Mouse (Mus musculus) spleen, postnatal 14 days (tissue): ENCODE data around the gene St6galnac3.
"Not testable (repeated sequence)": the region's sequence is repeated elsewhere in the genome, so short reads cannot be mapped to it uniquely, and the experiment has no call there.

ENCODE experiments used
- DNase-seq, 2 experiments: peaks; one replicate each; pipeline ENCODE4 v3.0.0; 2021 to 2022; ENCODE audit warnings: low spot score in 2 of 2

Gene St6galnac3

DNA sequence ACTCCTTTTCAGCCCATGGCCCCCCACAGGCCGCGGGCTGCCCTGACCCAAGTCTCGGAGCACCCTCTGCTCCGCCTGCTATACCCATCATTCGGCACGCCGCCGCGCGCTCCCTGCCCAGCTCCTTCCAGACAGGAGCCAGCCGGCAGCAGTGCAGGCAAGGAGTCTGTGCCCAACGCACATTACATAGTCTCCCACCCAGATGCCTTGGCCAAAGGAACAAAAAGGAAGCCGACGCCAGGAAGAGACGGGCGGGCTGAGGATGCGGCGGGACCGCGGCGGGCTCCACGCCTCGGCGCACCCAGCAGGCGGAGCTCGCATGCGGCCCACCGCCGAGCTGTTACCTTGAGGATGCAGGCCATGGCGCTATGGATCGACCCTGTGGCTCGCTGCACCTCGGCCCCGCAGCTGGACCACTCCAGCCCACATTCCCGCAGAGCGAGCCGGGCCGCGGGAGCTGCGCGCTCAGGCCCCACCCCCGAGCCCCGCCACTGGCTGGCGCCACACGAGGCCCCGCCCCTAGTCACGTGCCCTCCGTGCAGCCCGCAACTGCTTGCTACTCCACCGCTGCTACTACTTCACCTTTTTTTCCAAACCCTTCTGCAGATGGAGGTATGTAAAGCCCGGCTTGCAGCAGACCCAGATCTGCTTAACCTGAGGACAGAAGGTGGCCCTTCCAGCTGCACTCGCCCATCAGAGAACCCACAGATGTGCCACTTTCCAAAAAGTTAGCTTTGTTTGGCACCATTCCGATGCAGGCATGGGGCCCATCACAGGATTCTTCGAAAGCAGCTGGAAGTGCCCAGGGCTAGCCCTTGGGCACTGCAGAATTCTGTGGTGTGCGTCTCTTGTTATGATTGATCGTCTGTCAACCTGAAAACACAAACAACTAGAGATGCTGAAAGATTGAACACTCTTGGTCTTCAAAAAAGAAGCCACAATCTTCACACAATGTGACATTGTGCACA is at the start of gene St6galnac3:
St6galnac3 (minus strand) TSS at position 474 of the 968 bp plus-strand sequence.
- peak; percentile 69 to 76 for DNase-seq

DNA sequence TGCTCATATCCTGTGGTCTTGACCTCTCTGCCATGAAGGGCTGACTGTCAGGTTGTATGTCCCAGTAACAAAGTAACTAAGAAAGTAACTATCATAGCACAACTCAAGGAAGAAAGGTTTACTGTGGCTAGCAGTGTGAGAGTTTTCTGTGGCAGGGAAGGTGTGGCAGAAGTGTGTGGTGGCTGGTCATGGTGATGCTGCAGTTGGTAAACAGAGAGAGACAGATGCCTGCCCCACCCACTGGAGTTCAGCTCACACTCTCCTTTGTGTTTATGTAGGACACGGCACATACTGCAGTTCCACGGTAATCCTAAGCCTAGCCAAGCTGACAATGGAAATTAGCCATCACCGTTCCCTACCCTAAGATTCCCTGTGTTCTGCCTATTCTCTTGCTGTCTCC is 49.6 kb upstream of the St6galnac3 start:
- DNase-seq, result no peak

DNA sequence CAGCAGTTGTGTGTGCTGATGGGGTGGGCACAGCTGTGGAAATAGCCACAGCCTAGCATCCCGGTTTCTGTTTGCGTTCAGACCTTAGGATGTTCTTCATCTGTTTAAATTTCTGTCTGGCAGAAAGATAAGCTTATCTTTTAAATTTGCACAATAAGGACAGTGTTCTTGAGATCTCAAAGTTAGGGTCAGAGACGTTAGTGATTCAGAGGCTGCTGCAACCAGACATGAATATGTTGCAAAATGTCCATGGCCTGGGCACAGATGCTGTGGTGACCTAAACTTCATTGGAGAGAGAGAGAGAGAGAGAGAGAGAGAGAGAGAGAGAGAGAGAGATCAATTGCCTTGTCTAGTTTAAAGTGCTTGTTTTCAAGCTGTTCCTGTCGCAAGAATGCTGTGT is 46.5 kb upstream of the St6galnac3 start:
- no peak for DNase-seq

DNA sequence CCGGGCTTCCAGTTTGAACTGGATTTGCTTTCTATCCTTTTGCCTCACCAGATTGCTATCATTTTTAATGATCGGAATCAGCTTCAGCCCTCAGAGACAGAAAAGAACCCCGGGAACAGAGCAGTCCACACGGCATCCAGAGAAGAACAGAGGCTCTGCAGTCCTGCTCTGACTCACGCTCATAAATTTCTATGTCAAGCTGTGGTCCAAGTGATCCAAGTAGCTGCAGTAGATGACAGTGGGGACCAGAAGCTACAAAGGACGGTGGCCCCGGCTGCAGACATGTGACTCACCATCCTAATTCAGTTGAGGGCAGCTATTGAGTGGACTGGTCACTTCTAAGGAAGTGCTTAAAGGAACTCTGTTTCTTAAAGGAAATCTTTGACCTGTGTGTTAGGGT is 45.6 kb upstream of the St6galnac3 start:
- DNase-seq, result no peak

DNA sequence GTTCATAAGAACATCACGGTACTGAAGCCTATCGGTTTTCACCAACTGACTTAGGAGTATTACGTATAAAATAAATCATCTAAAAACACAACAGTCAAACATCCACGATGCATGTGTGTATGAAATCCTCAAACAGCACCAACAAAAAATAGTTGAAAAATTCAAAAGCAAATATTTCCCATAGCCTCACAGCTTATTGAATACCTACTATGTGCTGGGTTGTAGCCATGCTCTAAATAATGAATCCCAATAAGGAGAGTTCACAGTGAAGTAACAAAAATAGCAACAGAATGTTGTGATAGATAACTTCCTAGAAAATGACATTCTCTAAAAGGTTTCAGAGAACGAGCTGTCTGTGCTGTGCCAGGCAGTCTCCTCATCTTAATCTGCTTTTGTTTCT is 44.2 kb upstream of the St6galnac3 start:
- DNase-seq, result no peak

DNA sequence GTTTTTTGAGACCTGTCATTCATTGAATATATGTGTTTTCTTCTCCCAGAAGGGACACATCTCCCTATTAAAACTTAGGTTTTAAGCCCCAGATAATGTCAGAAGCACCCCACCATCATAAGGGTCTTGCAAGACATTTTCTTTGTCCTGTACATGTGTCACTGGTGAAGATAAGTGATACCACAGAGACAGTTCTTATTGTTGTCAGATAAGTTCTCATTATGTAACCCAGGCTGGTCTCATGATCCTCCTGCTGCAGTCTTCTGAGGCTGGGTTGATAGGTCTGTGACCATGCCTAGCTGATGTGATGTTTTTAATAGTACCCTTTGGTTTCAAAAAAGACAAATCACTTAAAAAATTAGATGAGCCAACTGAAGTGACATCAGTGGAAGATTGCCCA is 40.2 kb upstream of the St6galnac3 start:
- DNase-seq, result no peak

DNA sequence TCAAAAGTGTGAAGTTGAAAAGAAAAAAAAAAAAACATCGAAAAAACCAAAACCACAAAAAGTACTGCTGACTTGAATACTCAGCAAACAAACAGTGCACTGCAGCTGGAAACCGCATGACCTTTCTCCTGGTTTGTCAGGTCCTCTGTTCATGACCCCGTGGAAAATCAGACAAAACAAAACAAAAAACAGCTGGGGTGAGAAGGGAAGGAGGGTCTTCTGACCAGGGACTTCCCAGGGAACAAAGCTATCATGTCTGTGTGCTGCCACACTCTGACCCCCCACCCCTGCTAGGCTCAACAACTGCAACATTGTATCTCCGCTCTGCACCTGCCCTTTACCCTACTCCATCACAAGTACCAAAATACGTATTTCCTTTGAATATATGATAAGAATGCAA is 39.8 kb upstream of the St6galnac3 start:
- DNase-seq, result no peak

DNA sequence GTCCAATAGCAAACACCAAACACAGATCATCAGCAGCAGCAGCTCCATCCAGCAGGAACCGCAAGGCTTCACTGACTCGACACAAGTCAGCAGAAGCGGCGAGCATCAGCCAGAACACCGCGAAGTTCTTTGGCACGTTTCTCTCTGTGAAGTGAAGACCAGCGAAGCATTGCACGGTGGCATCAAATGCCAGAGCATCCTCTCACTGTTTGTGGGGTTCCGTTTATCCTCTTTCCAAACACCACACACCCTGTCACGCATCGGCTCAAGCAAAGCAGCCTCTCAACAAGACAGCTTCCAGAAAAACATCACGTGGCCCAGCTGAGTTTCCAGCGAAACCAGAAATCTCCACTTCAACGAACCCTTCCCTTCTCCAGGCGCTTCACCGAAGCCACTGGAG is 36.2 kb upstream of the St6galnac3 start:
- DNase-seq, result no peak

DNA sequence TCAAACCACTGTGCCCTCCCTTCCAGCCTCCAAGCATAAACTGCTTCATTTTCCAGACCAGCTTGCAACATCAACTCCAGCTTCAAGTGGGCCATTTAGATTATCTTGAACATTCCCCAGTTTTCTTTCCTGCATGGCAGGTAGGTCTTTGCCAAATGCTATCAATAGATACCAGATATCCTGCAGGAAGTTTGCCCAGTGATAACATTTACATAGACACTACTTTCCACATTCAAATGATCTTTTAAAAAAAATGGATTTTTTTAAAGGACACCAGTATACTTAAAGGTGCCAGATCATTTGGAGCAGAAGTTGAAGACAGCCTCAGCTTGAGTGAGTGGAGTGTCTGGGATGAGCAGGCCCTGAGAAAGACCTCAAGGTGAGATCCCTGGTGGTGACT is 34.3 kb upstream of the St6galnac3 start:
- no peak for DNase-seq

DNA sequence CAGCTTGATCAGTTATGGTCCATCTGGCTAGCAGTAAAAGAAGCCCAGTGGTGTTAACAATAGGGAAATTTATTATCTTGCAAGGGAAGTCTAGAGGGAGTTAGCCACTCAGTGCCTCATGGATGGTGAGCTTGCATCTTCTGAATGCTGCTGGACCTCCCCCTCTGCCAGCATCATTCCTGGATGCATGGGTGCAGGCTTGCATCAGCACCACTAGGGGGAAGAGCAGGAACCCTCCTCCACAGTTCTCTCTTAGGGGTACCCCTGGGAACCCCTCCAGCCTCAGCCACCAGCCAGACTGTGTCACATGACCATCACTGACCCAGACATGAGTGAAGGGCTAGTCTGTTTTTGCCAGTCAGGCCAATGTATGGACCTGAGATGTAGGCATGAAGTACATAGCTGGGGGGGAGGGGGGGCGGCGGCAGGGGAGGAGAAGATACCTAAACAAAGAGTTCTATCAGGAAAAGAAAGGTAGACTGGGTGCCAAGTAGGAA is 31.6 kb upstream of the St6galnac3 start:
- no peak for DNase-seq

DNA sequence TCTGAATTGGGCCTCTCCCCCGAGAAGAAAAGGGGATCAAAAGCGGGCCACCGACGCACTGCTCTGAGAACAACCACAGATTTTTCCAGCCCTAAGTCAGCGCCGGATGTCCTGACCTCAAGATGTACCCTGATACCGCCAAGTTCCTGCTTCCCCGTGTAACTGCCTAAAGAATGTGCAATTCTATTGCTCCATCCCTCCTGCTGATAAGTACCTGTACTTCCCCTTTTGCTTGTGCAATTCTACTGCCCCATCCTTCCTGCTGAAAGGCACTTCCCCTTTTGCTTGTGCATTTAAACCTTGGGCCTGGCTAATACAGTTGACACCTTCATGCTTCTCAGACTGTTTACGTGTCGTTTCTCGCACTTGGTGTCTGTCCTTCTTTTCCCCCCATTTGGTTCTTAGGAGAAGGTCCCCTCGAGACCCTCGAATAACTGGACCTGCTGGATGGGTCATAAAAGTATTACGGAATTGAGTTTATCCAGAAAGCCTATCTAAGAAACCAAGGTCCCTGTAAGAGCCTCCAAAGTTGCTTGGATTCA is 30.9 kb upstream of the St6galnac3 start:
- DNase-seq, result not testable (repeated sequence)

DNA sequence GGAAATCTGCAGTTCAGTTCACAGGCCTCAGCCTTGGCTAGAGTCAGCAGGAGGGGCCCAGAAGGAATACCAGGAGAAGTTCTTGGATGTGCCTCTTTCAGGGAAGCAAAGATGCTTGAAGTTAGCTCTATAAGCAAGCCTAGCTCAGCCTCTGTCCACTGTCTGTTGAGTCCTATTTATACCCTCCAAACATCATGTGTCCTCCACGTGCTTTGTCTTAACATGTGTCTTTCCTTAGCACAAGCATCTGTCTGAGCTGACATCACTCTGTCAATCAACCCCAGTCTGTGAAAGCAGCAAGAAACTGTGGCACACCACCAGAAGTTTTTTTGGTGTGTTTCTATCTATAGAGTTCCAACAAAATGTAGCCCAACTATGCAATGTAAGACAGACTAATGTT is 26.5 kb upstream of the St6galnac3 start:
- no peak for DNase-seq

DNA sequence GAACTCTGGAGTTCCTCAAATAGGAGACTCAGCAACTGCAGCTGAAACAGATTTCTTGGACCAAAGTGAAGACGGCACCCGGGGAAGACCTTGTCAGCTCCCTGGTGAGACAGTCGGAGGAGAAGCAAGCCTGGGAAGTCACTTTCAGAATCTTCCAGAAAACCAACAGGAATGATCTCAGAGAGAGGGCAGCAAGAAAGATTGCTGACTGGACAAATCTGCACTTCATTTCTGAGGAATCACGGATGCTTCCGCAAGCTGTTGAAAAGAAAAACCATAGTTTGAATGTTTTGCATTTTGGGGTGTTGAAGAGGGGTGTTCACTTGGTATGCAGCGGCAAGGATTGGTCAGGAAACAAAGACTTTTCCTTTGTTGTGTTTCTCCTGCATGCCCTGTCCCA is 24.4 kb upstream of the St6galnac3 start:
- DNase-seq, result no peak

DNA sequence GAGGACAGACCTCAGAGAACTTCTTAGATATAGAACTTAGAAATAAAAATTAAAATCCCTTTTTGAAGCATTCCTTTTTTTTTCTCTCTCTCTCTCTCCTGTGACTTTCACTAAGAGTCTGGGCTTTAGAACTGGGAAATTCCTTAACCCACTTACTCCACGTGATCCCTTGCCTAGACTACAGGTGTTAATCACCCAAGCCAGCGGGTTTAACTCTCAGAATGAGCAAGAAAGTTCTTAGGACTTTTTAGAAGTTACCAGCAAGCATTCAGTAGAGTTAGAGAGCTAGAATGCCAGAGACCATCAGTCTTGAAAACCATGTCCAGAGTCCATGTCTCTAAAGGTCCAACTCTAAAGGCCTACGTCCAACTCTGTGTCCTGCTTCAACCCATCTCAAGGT is 23.3 kb upstream of the St6galnac3 start:
- no peak for DNase-seq

DNA sequence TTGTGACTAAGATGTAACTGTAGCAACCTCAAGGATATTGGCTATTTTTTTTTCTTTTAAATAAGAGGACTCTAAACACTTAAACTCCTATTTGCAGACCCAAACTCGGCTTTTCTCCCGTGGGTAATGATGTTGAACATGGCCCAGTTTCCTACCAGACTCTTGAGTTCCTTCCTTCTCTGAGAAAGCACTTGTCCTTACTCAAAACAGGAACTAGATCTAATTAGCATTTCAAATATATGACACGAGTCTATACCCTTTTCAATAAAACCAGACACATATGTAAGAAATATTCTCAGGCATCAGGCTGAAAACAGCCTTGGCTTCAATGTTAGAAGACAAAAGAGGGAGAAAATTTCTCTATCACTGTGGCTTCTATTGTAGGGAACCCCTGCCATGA is 20.1 kb upstream of the St6galnac3 start:
- no peak for DNase-seq

DNA sequence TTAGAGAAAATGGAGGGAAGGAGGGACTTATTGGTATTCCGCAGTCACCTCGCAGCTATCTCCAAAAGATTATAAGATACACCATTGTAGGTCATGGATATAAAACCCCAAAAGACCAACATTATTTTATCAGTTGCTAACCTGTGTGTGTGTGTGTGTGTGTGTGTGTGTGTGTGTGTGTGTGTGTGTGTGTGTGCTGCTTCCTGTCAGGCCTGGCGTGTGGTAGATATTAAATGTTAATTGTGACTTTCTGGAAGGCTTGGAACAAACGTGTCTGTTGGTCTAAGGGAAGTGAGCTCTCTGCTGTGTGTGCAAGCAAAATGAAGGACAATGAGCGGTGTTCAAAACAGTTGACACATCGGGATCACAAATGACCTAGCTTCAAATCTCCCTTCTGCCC is 19.5 kb upstream of the St6galnac3 start:
- DNase-seq, result no peak

DNA sequence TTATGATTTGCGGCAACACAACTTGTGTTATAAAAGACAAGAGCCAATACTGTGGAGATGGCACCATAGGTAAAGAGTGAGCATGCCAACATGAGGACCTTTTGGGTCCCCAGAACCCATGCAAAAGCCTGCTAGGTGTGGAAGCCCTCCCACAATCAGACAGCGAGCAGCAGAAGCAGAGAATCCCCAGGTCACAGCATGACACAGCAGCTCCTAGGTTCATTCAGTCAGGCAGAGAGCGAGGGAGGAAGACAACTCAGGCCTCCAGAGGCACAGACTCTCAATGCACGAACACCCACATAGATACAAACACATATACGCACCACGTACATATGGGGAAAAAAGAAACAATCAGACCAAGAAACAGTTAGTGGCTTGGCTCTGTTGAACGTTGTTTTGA is 16.8 kb upstream of the St6galnac3 start:
- no peak for DNase-seq

DNA sequence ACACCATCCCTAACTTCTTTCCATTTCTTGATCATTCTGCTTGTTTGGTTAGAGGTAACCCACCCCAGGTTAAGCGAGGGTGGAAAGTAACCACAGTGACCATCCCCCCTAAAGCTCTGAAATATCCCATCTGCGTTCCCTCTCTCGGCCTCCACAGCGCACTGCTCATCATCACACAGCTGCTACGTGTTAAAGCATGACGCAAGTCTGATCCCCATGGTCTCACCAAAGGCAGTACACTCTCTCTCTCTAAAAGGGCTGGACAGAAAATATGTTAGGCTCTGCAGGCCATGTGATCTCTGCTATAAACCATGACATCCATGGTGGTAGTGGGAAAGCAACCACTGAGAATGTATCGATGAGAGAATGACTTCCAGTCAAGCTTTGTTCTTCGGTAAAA is 14.4 kb upstream of the St6galnac3 start:
- no peak for DNase-seq

DNA sequence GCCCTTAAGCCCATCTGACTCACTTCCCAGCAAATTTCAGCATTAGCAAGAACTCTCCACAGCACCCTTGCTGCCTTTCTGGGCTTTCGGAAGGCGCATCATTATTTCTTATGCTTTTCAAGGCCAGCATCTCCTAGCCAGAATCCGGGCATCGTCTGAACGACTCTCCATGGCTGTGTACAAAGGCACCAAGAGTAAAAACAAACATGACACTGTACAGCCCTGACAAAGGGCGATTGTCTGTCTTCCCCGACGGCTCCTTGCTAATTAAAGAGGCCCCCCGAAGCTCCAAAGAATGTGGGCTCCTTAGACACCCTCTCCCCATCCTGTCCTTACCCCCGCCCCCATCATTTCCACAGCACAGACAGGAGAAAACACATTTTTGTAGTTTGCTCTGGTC is 13.4 kb upstream of the St6galnac3 start:
- DNase-seq, result no peak

DNA sequence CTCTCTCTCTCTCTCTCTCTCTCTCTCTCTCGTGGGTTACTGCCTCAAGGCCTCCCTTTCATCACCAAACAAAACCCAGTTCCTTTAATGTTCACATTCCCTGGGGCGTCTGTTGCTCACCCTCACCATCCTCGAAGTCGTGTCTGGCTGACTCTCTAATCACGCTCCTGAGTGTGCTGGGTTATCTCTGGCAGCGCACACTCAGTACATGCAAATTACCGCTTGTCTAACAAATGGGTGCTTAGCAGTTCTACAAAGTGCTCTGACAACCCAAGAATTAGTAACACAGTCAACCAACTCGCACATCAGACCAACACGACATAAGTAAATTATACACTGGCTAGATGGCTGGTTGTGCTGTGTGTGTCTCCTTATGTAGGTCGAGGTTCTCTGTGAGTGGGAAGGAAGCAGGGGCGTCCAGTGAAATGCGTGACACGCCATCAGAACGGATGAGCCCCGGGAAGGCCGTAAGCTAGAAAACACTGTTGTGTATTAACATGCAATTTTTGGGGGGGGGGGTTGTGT is 11.8 kb upstream of the St6galnac3 start:
- no peak for DNase-seq

DNA sequence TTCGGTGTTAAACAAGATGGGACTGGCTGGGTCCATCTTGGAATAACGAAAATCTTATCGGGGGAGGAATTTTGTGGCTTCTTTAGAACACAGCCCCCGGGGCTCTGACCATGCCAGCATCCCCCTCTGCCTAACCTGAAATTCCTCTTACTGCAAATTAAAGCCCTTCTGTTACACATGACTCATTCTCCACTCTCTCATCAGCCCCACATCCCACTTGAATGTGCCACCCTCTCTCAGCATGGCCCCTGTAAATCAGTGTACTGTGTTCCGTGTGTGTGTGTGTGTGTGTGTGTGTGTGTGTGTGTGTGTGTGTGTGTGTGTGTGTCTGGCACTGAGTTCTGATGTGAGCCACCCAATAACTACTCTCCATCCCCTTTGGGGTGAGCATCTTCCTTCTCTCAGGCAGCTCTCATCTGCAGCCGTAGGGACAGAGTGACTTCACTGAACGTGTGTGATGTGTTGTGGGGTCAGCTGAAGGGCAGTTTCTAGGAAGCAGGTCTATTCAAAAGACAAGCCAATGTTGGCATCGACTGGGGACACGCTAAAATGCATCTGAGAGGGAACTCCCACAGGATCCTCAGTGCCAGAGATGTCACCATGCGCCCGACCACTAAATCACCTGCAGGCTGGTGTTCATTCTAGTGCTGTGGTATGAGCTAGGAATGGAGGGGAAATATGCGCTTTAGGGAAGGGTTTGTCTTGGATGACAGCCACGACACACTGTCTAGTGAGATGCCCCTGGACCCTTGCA is 11.0 kb upstream of the St6galnac3 start:
- no peak for DNase-seq

DNA sequence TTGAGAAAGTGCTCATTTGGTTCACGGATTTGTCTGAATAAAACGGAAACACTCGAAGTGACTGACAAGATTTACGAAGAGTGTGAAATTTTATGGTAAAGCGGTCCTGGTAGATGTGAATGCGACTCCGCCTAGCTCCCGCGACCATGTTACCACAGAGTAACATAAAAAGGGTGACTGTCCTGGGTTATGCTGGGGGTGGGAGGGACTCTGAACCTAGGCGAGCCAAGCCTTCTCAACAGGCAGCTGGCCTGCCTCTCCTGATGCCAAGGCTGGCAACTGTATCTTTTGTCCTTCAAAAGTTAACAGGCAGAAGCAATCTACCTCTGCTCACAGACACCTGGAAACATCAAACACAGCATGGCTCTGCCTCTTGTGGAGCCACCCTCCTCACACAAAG is 9.8 kb upstream of the St6galnac3 start:
- DNase-seq, result no peak
